Mouse (Mus musculus) lung, adult 18-20 months (tissue): ENCODE results near the gene Oas1a.
A peak's percentile ranks its signal among the peaks of the same experiment; 100 is the strongest.
"Not testable (repeated sequence)": the region's sequence is repeated elsewhere in the genome, so short reads cannot be mapped to it uniquely, and the experiment has no call there.

Source experiments
- DNase-seq, 2 experiments: peaks; one replicate each; pipeline ENCODE4 v3.0.0; 2022; ENCODE audit warnings: mixed read lengths in 2 of 2

The Oas1a gene

DNA sequence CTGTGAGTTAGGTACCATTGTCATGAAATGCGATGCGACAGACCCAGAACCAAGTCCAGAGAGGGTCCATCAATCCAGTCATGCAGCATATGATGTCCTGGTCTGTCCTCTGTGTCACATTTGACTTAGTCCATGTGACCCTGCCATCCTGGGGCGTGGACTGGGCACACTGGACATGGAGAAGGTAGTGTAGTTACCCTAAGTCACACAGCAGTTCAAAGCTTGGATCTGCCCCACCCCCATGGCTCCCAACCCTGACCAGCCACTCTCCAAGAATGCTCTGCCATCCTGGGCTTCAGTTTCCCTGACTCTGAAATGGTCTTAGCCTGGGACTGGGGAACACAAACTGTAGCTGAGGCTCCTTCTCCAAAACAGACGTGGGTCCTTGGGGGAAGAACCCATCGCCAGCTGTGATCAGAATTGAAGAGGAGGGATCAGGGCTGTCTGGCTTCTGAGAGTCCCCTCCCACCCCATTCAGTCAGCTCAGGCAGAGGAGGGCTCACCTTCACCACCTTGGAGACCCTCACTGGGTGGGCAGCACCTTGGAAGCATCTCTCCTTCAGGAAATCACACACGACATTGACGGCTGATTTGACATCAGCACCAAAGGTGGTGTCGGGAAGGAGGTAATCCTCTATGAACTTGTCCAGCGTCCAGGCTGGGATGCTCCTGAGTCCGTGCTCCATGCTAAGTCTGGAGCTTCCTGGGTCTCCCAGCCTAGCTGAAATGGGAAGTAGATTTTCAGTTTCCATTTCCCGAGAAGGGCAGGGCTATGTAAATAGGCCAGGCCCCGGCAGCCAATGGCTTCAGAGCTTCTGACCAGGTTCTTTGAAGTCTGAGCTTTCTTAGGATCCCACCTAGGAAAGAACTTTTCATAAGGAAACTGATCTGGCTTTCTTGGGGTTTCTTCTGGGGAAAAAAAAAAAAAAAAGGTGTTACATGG is at the start of gene Oas1a:
Gene Oas1a, minus strand, starts transcription at position 731 of the 943 bp plus-strand sequence.
- DNase-seq: peak; percentile 18 to 25

DNA sequence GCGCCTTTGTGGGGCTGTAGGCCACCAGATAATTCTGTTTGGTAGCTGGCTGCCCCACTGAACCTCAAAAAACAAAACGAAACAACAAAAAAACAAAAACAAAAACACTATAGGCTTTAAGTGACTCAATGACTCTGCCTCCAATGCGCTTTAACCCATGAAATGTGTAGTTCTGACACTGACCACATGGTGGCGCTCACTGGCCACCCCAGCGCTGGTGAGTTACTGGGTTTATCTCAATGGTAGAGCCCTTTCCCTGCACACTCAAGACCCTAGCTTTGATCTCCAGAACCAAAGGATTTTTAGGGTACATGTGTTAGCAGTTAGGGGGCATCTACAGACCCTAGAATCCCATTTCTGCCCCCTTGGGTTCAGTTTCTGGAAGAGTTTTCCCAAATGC is 46.7 kb upstream of the Oas1a start:
- no peak for DNase-seq

DNA sequence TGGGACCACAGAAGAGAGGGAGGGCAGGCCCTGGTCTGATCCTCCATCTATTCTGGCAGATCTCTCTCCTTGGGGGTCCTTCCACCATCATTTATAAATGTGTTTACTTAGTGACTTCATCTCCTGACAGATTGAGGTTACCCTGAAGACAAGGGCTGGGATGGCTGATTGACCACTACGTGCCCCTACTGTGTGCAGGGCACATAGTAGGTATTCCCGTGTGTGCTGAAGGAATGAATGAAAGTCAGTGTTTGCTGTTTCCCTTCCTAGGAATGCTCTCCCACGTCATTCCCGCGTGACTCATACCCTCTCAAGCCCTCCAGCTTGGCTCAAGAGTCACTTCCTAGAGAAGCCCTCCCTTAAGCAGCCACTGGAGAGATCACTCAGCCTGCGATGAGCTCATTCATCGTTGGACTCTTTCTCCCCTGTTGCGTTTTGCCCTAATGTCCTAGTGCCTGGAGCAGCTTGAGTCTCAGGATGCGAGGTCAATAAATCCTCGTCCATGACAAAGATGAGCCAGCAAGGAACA is 45.0 kb upstream of the Oas1a start:
- DNase-seq: peak; percentile 6 to 8

DNA sequence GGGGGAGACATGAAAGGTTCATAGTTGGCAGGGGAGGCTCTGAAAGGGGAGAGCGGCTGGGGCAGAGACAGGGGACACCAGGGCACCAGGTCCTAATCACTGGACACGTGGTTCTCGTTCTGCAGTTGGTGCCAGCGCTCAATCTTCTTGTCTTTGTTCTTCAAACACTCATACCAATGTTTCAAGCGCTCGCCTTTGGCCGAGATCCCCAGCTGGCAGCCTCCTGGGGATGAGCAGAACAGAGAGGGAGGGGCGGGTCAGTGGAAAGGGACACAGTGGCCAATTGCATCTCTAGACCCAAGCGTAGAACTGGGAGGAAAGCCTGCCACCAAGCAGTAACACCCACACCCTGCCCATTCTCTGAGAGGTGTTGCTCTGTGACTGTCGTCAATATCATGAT is 34.8 kb upstream of the Oas1a start:
- DNase-seq: no peak

DNA sequence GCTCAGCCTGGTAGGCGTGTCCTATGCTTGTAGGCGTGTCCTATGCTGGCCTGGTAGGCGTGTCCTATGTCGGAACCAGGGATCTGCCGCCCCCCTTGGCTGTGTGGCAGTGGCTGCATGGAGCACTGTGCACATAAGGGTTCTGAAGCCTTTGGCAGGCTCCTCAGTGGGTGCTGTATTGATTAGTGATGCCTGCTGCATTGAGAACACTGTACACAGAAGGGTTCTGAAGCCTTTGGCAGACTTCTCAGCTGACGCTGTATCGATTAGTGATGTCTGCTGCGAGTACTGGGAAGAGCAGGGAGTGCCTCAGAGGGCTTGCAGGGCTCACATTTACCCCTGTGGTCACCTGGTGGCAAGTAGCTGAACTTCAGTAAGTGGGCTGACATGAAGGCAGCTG is 31.3 kb upstream of the Oas1a start:
- DNase-seq: no peak

DNA sequence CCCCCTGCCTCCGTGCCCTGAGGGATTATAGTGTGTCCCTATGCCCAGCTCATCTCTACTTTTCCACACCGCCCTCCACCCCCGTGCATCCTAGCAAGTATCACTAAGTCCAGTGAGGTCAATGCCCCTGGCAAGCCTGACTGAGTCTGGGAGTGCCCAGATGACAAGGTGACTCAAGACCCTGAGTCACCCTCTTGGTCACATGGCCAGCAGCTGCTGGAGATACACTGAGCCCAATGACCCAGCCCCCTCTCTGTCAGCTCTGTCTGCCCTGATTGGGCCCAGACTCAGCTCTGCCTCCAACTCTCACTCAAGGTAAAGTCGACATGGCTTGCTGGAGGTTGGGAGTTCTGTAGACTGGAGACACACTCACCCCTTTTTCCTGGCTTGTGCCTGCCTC is 30.5 kb upstream of the Oas1a start:
- DNase-seq: no peak

DNA sequence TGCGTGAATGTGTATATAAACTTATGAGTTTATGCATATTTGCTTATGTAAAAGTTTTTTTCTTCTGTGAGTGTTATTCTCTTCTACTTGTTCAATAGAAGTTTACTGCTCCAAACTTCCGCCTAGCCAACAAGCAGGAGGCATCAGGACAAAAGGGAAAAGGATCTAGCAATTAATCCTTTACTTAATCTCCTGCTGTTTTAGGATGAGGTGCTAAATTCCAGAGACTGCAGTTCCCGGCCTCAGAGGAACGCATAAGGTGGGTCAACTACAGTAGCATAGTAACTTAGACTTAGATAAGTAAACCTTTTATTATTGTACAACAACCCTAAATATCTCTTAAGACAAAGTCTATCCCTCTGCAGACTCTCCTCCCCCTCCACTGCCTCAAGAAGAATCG is 26.6 kb upstream of the Oas1a start:
- no peak for DNase-seq

DNA sequence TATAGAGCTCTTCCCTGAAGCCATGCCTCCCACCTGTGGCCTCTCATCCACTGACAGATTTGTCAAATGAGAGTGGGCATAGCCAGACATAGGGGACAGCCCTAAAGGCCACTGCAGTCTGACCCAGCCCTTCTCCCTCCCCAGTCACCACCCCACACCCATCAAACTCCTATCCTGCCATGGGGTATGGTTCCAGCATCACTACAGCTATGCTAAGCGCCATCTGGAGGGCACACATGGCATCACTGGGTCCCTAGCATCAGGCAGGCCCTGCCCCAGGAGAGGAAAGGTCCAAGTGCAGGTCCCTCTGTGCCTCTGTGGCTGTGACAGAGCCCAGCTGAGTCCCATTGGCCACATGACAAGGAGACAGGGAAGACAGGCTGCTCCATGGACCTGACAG is 19.7 kb upstream of the Oas1a start:
- no peak for DNase-seq

DNA sequence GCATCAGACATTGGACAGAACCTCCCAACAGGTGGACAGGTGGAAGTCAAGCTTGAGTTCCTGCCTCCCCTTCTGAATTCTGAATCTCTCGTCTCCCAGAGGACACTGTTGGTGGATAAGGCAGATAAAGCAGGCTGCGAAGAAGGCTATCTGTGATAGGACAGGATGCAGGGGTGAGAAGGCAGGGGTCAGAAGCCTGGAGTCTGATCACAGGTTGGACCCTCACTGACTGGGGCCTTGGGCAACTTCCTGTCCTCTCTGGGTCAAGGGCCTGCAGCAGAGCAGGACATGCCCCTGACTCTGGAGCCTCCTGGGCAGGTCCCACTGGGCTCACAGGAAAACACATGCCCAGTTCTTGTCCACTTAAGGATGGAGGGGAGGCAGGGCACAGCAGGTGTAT is 19.0 kb upstream of the Oas1a start:
- DNase-seq: not testable (repeated sequence)

DNA sequence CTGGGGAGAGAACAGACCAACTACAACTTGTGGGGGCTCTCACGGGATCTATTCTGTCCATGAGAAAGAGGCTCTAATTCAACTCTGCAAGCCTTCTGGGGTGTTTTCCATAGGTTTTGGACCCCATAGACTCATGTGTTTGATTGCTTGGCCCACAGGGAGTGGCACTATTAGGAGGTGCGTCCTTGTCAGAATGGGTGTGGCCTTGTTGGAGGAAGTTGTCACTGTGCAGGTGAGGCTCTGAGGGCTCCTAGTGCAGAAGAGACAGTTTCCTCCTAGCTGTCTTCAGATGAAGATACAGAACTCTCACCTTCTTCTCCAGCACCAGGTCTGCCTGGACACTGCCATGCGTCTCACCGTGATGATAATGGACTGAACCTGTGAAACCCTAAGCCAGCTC is 17.2 kb upstream of the Oas1a start:
- not testable (repeated sequence) for DNase-seq

DNA sequence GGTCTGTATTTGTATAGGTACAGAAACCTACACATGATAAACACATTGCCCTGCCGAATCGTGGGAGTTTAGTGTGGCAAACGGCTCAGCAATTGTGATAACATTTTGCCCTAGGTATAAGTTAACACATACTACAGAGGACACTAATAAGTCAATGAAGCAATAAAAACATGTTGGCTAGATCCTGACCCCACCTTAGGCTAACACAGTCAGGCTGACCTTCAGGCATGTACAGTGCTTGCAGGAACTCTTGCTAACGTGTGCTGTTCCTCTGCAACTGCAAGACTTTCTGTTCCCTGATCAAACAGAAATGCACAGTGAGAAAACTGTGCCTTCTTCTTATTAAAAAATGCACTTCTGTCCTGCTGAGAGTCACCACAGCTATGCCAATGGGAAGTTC is 16.6 kb upstream of the Oas1a start:
- DNase-seq: no peak

DNA sequence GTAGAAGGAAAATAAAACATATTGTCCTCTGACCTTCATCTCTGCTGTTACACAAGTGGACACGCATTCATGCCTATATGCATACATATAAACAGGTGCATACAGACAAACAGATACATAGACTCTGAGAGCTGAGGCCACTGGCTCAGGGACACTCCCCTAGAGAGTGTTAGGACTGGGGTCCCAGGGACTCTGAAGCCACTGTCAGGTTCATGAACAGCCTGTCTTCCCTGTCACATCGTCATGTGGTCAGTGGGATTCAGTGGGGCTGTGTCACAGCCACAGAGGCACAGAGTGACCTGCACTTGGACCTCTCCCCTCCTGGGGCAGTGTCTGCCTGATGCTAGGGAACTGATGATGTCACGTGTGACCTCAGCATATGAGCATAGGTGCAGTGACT is 13.0 kb upstream of the Oas1a start:
- DNase-seq: no peak

DNA sequence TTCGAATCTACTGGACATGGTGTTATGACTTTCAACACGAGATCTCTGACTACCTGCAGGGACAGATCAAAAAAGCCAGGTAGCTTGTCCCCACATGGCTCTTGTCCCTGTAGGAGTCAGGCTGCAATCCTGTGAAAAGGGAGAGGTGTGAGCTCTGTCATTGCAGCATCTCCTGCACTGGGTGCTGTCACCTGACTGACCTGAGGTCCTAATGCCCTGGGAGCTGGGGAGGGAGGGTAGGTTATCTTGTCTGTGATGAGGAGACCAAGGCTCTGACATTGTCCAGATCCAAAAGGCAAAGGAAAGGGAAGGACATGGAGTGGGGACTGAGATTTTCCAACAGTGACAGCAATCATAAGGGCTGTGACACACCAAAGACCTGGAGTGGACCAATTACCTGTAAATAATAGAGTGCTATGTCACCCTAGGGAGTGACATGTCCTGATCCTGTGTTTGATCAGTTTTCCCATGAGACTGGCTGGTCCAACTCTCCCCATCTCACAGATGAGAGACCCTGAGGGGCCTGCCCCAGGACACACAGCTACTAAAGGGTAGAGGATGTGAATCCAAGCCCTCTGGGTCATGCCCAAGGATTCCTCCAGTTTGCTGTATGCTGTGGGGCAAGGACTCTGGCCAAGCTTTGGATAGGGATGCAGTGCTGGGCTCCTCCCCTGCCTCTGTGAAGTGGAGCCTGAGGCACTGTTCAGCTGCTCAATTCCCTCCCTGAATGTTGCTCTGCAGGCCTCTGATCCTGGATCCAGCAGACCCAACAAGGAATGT is 12.0 kb upstream of the Oas1a start:
- DNase-seq: not testable (repeated sequence)

DNA sequence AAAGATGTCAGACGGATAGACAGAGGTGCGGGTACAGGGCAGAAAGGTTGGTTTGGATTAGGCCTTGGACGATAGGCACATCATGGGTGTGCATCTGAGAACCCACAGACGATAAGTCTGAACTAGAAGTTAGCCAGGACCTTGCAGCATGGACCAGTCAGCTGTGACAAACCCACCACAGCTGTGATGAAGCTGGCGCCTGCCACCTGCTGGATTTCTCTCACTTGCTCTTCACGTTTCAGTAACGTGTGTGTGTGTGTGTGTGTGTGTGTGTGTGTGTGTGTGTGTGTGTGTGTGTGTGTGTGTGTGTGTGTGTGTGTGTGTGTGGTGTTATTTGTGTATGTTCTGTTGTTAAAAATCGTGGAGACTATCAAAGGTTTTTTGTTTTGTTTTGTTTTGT is 6.9 kb upstream of the Oas1a start, which contains the start of gene Oas1d:
Gene Oas1d, plus strand, starts transcription at position 333 of the 400 bp plus-strand sequence.
- not testable (repeated sequence) for DNase-seq

DNA sequence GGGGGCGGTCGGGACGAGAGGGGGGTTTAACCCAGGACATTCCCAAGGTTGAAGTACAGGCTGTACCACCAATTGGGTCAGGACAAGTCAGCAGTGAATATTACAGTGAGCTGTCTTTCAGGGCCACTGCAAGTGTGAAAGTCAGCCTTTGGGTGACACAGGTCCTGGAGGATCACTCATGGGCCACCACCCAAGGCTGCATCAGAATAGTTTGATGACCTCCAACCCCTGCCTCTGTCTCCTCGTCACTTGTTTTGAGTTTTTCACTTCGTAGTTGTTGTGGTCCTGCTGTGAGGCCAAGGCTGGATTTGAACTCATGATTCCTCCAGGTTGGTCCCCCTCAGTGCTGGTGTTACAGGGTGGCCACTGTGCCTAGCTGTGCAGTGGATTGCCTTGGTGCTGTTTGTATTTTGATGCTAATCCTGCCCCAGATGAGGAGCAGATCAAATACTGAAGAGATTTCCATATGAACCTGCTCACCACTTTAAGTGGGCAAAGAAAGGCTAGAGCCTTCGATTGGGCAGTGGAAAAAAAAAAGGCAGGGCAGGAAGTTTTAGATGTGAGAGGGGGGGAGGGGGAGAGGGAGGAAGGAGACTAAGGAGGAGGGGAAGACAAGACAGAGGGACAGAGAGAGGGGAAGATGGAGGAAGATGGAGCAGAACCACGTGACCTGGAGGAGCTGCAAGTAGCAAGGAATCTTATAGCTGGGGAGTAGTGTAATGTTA is 1.0 kb upstream of the Oas1a start:
- DNase-seq: no peak

DNA sequence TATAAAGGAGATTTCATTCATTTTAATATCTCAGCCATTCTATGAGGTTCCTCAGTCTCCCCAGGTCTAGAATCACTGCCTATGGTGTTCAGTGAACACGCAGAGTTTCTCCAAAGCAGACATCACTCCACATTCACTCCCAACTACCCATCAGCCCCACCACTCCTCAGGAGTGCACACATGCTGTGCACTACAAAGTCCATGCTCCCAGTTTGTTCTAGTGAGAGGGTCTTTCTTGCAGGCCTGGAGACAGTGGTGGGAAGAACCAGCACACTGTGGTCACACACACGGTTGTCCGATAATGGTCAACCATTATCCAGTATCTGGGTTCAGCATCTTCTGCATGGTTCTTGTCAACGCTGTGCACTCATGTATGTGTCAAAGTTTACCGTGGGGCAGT is 5.3 kb downstream of the Oas1a start:
- DNase-seq: no peak

DNA sequence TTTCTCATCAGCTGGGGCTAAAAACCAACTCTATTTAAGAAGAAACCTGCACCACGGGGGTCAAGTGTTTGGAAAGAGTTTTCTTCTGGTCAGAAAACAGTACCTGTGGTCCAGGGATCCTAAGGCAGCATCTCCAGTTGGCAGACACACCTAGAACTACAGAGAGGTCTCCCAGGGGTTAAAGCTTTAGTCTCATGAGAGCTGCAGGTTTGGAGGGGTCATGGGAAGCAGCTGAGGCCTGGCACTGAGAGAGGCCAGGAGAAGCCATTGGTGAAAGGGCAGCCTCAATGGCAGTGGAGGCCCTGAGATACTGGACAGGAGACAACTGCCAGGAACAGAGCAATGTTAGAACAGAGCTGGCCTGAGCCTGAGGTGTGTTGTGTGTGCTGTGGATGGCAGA is 6.7 kb downstream of the Oas1a start:
- DNase-seq: no peak

DNA sequence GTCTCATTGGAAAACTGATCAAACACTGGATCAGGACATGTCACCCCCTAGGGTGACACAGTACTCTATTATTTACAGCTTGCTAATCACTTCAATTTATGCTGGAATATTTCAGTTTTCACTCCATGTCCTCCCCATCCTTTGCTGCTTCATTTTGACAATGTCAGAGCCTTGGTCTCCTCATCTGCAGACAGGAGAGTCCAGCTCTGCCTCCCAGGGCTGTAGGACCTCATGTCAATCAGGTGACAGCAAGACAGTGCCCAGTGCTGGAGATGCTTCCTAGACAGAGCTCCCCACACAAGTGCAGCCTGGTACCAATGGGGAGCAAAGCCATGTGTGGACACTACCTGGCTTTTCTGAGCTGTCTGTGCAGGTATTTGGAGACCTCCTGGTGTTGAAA is 8.6 kb downstream of the Oas1a start:
- DNase-seq: no peak

DNA sequence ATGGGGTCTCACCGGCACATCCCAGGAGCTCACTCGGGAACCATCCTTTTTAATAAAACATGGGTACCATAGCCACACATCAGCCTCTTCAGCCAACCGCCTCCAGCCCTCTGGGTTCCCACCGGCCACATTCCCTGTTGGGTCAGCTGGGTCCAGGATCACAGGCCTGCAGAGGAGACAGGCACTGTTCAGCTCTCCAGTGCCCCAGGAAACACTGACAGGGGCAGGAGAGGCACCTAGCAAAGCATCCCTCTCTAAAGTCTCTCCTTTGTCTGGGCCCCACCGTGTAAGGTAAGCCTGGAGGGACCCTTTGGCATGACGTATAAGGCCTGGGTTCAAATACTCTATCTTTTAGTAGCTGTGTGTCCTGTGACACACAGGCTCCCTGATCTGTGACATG is 9.0 kb downstream of the Oas1a start:
- DNase-seq: no peak

DNA sequence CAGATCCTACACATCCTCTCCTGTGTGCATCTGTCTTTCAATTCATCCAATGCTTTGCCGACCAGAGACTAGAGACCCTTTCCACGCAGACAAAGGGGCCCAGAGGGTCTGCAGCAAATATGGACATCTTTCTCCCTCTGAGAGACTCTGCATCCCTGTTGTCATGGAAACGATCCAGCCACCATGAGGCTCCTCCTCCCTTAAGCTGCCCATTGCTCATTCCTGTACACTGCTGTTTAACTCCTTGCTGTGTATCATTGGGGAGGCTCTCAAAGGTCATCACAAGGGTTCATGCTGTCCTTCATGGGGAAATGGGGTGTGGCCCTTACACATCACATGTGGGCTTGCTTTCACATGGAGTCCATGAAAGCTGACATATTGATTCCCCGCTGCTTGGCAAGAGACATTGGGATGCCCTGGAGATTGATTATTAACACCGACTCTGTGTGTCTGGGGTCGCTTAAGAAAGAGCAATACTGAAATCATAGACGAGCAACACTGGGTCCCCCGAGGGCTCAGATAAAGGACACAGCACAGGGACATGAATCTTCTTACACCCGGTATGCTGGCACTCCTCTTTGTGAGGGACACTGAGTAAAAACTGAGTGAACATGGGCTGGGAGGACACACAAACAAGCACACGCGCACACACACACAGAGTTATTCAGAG is 12.0 kb downstream of the Oas1a start:
- DNase-seq: no peak

DNA sequence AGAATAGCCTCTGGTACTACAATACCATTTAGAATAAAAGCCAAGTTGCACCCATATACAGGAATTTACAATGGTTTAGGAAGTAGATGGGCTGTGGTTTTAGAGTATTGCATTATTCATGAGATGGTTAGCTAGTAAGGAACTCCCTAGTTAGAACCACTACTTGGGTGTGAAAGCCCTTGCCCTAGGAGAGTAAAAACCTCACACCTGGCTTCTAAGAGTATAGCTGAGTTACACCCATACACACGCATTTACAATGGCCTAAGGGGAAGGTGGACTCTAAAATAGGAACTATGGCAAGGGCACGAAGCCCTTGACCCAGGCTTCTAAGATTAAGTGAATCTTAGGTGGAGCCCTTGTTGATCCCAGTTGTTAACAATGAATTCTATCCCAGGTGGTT is 12.6 kb downstream of the Oas1a start:
- DNase-seq: not testable (repeated sequence)

DNA sequence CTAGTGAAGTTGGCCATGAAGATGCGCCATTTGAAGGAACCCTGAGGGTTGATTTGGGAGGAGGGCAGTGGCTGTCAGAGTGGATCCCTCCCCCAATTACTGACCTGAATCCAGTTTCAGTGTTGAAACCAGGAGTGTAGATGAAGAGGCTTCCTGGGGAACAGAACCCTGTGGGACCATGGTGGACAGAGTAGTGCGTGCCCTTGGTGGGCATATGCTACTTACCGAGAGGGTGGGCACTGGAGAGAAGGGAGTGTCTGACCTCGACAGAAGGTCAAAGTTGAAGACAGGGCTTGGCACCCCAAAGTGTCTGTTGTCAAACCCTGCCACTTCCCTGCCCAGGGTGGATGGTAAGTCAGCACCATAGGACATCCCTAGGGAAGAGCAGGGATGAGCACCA is 13.5 kb downstream of the Oas1a start:
- not testable (repeated sequence) for DNase-seq
